Comparison of ENCODE assay signal across 10 mouse cellular contexts in genomic region chr11:120704486-120705325, GRCm38 (mm10). TPM values are rescaled to one million over a fixed set of nuclear protein-coding genes. Genes with fewer than 3 reads are reported as not detected.
DNase-seq lines count a peak whose midpoint lies in the region; ATAC-seq and TF ChIP-seq lines count a peak whose summit lies in the region.
"Had no signal": no experiment of that assay in that cellular context is flagged by ENCODE, and none has a peak within 500 bp of the region (broad histone marks: within the 10 kb centered on the region; RNA-seq: fewer than 3 reads in every experiment).

No protein-coding gene starts in this region.

- peak overlapping the region; percentile 0; the same call in 1 of the 2 replicates for H3K4me2 ChIP-seq in heart, embryonic 16.5 days (ENCODE audit: low read depth, low read length)
- H3K4me2 ChIP-seq in embryonic facial prominence, embryonic 14.5 days (ENCODE audit: low read depth, low read length), result no peak overlapping the region; the same call in 1 of the 2 replicates

- no peak for DNase-seq in heart, adult 11 months
- no peak for DNase-seq in ES-E14 (ENCODE audit: low read depth, low spot score)
- DNase-seq in embryonic facial prominence, embryonic 14.5 days (ENCODE audit: low spot score), result peak; percentile 62
- peak; percentile 60 to 84 for DNase-seq in lung, postnatal 4 days
- DNase-seq in spleen, adult 18-20 months, result no peak
- DNase-seq in spleen, postnatal 14 days (ENCODE audit: low spot score in 2 of 2), result no peak
- no peak for DNase-seq in right cerebral cortex, postnatal 4 days
- DNase-seq: kidney, adult 18-20 months had no signal

- H3K36me3 ChIP-seq in heart, embryonic 16.5 days (ENCODE audit: control insufficient read depth, insufficient read depth), result peaks cover 9% of the 10 kb centered on the region
- H3K36me3 ChIP-seq in ES-E14 (ENCODE audit: control insufficient read depth, insufficient read depth, low read length, poor library complexity, severe bottlenecking), result peaks cover 39% of the 10 kb centered on the region
- peaks cover 36% of the 10 kb centered on the region for H3K36me3 ChIP-seq in embryonic facial prominence, embryonic 14.5 days (ENCODE audit: control insufficient read depth, insufficient read depth, low read length)

- H3K27ac ChIP-seq in heart, embryonic 16.5 days (ENCODE audit: low read length), result peak overlapping the region; percentile 50
- peak overlapping the region; percentile 52; the same call in 1 of the 2 replicates for H3K27ac ChIP-seq in ES-E14 (ENCODE audit: insufficient read depth, low read depth, low read length, poor library complexity, severe bottlenecking)
- H3K27ac ChIP-seq in embryonic facial prominence, embryonic 14.5 days (replicated peaks; ENCODE audit: low read depth, low read length), result peak overlapping the region; percentile 63

- H3K4me1 ChIP-seq in heart, embryonic 16.5 days (ENCODE audit: control insufficient read depth, insufficient read depth, low read length), result peaks cover 34% of the 10 kb centered on the region
- H3K4me1 ChIP-seq in ES-E14 (ENCODE audit: control insufficient read depth in 2 of 2, insufficient read depth in 2 of 2, low read length in 2 of 2, poor library complexity in 1 of 2), result peaks cover 10 to 50% of the 10 kb centered on the region in 2 experiments; a peak in 3 of 4 replicates
- peaks cover 29% of the 10 kb centered on the region for H3K4me1 ChIP-seq in embryonic facial prominence, embryonic 14.5 days (ENCODE audit: control insufficient read depth, insufficient read depth, low read length)

- WGBS in heart, embryonic 16.5 days, result 34% methylated on average over 8 of the region's 8 CpGs
- 11% methylated on average over 8 of the region's 8 CpGs for WGBS in embryonic facial prominence, embryonic 14.5 days

- H3K4me3 ChIP-seq in heart, embryonic 16.5 days (ENCODE audit: low read length), result no peak overlapping the region
- H3K4me3 ChIP-seq in ES-E14 (ENCODE audit: insufficient read depth in 1 of 2, low read depth in 1 of 2, low read length in 2 of 2, poor library complexity in 1 of 2, severe bottlenecking in 1 of 2), result no peak overlapping the region
- H3K4me3 ChIP-seq in embryonic facial prominence, embryonic 14.5 days (ENCODE audit: low read depth, low read length), result no peak overlapping the region

- peak; percentile 15; the same call in 1 of the 2 replicates for ATAC-seq in heart, embryonic 16.5 days (replicated peaks; ENCODE audit: extremely low read depth, insufficient read depth, low FRiP score)
- peak; percentile 53 for ATAC-seq in embryonic facial prominence, embryonic 14.5 days (ENCODE audit: low read depth)

- H3K9ac ChIP-seq in heart, embryonic 16.5 days (ENCODE audit: low read length), result 0 out of 2 replicates have a peak overlapping the region, but pooled peaks have one; percentile 51
- no peak overlapping the region for H3K9ac ChIP-seq in ES-E14 (ENCODE audit: insufficient read depth, low read depth, low read length, poor library complexity, severe bottlenecking)
- peak overlapping the region; percentile 49 for H3K9ac ChIP-seq in embryonic facial prominence, embryonic 14.5 days (ENCODE audit: low read depth, low read length)

- no peaks in the 10 kb centered on the region for H3K9me3 ChIP-seq in heart, embryonic 16.5 days (replicated peaks; ENCODE audit: control insufficient read depth, low read length)
- no peaks in the 10 kb centered on the region for H3K9me3 ChIP-seq in ES-E14 (ENCODE audit: control insufficient read depth, insufficient read depth, low read depth, low read length)
- no peaks in the 10 kb centered on the region for H3K9me3 ChIP-seq in embryonic facial prominence, embryonic 14.5 days (ENCODE audit: control insufficient read depth, low read length)

- H3K27me3 ChIP-seq in heart, embryonic 16.5 days (ENCODE audit: control insufficient read depth, insufficient read depth, low read length), result no peaks in the 10 kb centered on the region
- no peaks in the 10 kb centered on the region for H3K27me3 ChIP-seq in embryonic facial prominence, embryonic 14.5 days (replicated peaks; ENCODE audit: control insufficient read depth, insufficient read depth, low read length)

- in situ Hi-C loops in ES-E14 (cut with MboI; ENCODE audit: low sequenced_read_pairs in 2 of 2, unreplicated experiment in 2 of 2), result no loop called here

TF ChIP-seq in ES-E14, 5 proteins besides CTCF, POLR2A, EP300 and RAD21:
- TF ChIP-seq ZNF384 (IDR thresholded peaks at IDR 0.05; ENCODE audit: low read depth, low read length) (no peak), HCFC1 (IDR thresholded peaks at IDR 0.05; ENCODE audit: borderline replicate concordance, insufficient read depth, low read length) (no peak)

RNA-seq across cellular contexts. Expression of gene Cenpx, which starts 8.8 kb away (rescaled TPM):
- 107 and 112 TPM in 2 replicates for polyA plus RNA-seq in heart, embryonic 16.5 days (2015; fragmentation: Nextera tagmentation; extraction: Ambion mirVana)
- 53.9 TPM in 2 replicates for total RNA-seq in ES-E14 (2012; rRNA removed)
- polyA plus RNA-seq in embryonic facial prominence, embryonic 14.5 days (2014; fragmentation: Nextera tagmentation; extraction: Ambion mirVana), result 139 and 145 TPM in 2 replicates

RNA-seq across cellular contexts. Expression of gene Lrrc45, which starts 9.0 kb away (rescaled TPM):
- 34.1 and 34.8 TPM in 2 replicates for polyA plus RNA-seq in heart, embryonic 16.5 days (2015; fragmentation: Nextera tagmentation; extraction: Ambion mirVana)
- total RNA-seq in ES-E14 (2012; rRNA removed), result 30.3 and 65.0 TPM in 2 replicates
- polyA plus RNA-seq in embryonic facial prominence, embryonic 14.5 days (2014; fragmentation: Nextera tagmentation; extraction: Ambion mirVana), result 46.5 and 50.7 TPM in 2 replicates

RNA-seq across cellular contexts. Expression of gene Rac3, which starts 16.6 kb away (rescaled TPM):
- 8.7 and 10.6 TPM in 2 replicates for polyA plus RNA-seq in heart, embryonic 16.5 days (2015; fragmentation: Nextera tagmentation; extraction: Ambion mirVana)
- total RNA-seq in ES-E14 (2012; rRNA removed), result 20.1 and 34.3 TPM in 2 replicates
- polyA plus RNA-seq in embryonic facial prominence, embryonic 14.5 days (2014; fragmentation: Nextera tagmentation; extraction: Ambion mirVana), result 16.5 and 16.6 TPM in 2 replicates

RNA-seq across cellular contexts. Expression of gene Dcxr, which starts 22.4 kb away (rescaled TPM):
- 15.3 and 17.1 TPM in 2 replicates for polyA plus RNA-seq in heart, embryonic 16.5 days (2015; fragmentation: Nextera tagmentation; extraction: Ambion mirVana)
- total RNA-seq in ES-E14 (2012; rRNA removed), result 43.6 and 66.6 TPM in 2 replicates
- polyA plus RNA-seq in embryonic facial prominence, embryonic 14.5 days (2014; fragmentation: Nextera tagmentation; extraction: Ambion mirVana), result 23.5 and 27.0 TPM in 2 replicates

RNA-seq across cellular contexts. Expression of gene Cbr2, which starts 27.2 kb away (rescaled TPM):
- polyA plus RNA-seq in heart, embryonic 16.5 days (2015; fragmentation: Nextera tagmentation; extraction: Ambion mirVana), result 54.8 and 59.4 TPM in 2 replicates
- not detected in 2 replicates for total RNA-seq in ES-E14 (2012; rRNA removed)
- polyA plus RNA-seq in embryonic facial prominence, embryonic 14.5 days (2014; fragmentation: Nextera tagmentation; extraction: Ambion mirVana), result 58.3 and 113 TPM in 2 replicates
- total RNA-seq: MEL had no signal

Comparison
In these comparisons a context has a peak if more than half of its experiments do, and no peak if none do; other contexts are left out.
1. DNase-seq: peak in embryonic facial prominence, embryonic 14.5 days (single experiment) and lung, postnatal 4 days (2 of 2); none in heart, adult 11 months (single experiment), ES-E14 (single experiment), spleen, adult 18-20 months (0 of 2), spleen, postnatal 14 days (0 of 2) and right cerebral cortex, postnatal 4 days (single experiment).
2. Peak in every context shown above with its lines, with median percentiles within 50 percentile points of each other: H3K27ac ChIP-seq.